Mouse (Mus musculus): Measurements from ENCODE around the gene Dpysl4.

The Dpysl4 gene
- long read RNA-seq, experiment 1, partial matches to known transcripts: 1 of 1 reads
- long read RNA-seq, experiment 1, other reads (novel, unspliced or antisense): 0 of 1 reads
- long read RNA-seq, experiment 2: 0 reads

DNA sequence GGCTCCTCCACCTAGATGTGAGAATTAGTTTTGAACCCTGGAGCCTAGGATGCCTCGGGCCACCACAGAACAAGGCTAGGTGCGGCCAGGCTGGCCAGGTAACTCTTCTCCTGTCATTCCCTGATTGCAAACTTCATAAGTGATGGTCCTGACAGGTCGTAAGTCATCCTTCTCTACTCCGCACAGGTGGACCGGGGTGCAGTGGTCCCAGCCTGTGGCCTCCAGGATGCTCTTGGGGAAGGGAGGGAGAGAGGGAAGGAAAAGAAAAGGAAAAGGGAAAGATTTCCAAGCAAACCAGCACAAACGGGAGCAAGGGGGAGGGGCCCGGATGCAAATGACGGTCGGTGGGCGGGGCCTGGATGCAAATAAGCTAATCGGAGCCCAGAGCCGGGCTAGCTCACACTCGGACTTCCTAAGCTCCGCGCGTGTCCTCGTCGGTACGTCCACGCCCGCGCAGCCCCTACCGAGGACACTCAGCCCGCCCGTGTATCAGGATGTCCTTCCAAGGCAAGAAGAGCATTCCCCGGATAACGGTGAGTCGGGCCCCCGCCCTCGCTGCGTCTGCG is at the start of gene Dpysl4:
Gene Dpysl4 (plus strand): TSS at position 373 of the 566 bp plus-strand sequence.
- intact Hi-C loops (cut with DNase I): no loop called here

DNA sequence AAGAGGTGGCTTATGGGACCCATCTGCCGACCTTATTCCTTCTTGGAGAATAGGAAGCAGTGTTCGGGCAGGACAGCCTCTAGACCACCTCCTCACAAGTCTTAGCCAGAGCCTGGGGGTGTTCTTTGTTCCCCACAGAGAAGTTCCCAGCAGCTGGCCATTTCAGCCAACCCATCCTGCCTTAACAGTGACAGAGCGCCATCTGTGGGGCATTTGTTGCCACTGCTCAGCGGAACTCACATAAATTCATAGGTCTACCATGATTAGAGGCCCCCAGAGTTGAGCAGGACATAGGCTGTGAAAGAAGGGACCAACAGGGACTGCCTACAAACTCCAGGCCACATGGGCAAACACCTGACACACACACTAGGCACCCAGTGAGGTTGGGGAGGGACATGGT is 22.4 kb upstream of the Dpysl4 start:
- intact Hi-C loops (cut with DNase I): no loop called here

DNA sequence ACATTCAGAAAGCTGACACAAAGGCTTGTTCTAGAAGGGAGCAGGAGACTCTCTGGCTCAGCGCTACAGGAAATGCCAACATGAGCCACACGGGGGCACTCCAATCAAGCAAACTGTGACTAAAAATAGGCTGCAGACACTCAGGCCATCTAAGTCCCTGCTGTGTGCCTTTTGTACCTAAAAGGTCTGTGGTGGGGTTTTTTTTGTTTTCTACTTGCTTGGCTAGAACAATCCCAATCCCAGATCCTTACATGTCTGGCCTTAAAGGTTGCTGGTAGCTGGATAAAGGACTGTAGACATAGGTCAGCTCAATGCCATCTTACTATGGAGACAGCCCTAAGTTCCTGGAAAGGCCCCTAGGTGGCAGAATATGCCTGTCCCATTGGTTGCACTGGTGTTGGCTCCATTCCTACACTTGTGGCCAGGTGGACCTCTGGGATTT is 17.6 kb upstream of the Dpysl4 start:
- intact Hi-C loops (cut with DNase I): no loop called here

DNA sequence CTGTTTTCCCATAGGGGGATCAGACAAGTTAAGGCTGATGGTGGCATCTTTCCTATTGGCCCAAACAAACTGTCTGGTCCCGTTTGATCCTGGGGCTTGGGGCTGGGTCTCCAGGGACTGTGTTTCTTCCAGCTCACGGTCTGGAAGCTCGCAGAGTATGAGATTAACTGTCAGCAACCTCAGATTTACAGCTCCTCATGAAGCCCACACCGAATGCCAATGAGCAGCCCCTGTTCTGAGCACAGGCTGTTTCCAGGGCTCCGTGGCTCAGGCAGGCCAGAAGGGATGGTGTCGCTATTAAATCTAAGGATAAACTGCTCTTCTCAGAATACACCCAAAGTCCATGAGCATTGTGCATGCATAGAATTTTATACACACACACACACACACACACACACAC is 11.6 kb upstream of the Dpysl4 start:
- intact Hi-C loops (cut with DNase I): no loop called here

DNA sequence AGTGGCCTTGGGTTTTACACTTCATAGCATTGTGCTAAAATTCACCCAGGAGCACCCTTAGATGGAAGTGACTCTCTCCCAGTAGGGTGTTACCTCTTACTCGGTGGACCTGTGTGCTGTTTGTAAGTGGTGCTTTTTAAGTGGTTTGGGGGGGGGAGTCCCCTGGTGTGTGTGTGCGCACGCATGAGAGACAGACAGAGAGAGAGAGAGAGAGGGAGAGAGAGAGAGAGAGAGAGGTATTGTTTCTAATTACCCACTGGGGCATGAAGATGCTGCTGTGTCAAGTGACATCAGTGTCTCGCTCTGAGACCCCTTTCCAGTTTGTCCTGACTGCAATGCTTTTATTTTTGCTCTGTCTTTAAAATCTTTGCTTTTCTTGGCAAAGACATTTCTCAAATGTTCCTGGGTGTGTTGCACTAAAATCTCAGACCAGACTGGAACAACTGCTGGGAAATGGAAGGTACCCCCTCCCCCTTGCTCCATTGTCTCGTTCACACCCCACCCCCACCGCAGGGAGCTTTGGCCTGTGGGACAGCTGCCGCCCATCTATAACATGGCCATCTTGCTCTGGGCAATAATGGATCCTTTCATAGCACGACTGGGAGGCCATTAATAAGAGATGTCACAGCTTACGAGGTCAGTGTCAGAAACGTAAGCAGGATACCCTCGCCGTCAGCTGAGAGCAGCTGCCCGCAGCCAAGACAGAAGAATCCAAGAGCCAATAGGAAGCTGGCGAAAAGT is 10.6 kb upstream of the Dpysl4 start:
- intact Hi-C loops (cut with DNase I): no loop called here

DNA sequence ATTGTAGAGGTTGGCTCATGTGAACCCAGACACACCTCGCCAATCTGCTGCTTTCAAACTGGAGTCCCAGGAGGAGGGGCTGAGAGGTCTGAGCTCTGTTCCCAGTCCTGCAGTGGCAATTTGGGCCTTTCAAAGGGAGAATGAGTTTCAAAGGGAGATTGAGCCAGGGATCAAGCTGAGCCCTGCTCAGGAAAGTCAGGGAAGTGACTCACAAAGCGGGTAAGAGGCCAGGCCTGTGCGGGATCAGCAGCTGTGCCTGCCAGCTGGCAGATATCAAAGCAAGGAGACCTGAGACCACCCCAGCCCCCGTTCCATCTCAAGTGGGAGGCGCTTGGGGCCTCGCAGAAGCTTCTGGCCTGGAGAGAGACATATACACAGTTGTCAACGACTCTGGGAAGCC is 8.5 kb upstream of the Dpysl4 start:
- intact Hi-C loops (cut with DNase I): no loop called here

DNA sequence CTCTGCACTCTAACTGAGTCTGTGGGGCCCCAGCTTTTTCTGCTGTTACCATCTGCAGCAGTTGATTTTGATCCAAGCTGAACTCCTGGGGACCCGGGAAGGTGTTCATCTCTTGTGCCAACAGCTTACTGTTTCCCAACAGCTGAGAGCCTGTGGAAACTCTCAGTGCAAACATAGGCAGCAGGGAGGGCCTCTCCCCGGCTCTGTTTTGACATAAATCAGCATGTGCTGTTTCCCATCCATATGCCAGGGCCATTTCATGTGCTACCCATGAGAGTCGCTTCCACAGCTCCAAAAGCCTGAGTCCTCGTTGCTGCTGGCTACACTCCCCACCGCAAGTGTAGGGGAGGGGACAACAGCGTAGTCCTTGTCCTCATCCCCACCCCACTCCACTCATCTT is 7.6 kb upstream of the Dpysl4 start:
- intact Hi-C loops (cut with DNase I): no loop called here

DNA sequence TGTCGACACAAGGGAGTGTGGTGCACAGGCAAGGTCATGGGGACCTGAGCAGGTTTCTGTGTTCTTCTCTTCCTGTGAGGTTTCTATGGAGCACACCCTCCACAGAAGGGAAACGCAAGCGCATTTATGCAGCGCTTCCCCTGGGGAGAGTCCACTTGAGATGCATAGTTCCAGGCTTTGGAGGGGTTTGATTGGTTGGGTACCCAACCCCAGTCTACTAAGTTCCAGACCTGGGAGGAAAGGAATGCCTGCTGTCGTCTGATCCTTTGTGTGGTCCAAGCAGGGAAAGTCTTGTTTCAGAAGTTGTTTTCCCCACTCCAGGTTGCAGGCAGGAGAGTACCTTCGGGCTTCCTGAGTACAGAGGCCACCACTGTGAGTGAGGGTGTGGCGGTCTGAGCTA is 6.7 kb upstream of the Dpysl4 start:
- intact Hi-C loops (cut with DNase I): no loop called here

DNA sequence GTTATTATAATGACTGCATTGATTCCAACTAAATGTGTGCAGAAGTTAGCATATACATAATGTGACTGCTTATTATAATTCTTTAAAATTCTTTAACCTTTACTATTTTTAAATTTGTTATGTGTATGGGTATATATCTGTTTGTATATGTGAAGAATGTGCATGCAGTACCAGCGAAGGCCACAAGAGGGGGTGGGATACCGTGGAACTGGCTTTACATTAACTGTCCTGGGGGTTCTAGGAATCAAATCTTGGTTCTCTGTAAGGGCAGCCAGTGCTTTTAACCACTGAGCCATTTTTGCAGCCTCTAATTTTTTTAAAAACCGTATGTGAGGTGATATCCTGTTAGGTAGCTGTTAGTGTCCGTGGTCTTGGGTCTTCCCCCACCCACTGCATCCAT is 5.1 kb upstream of the Dpysl4 start:
- intact Hi-C loops (cut with DNase I): no loop called here

DNA sequence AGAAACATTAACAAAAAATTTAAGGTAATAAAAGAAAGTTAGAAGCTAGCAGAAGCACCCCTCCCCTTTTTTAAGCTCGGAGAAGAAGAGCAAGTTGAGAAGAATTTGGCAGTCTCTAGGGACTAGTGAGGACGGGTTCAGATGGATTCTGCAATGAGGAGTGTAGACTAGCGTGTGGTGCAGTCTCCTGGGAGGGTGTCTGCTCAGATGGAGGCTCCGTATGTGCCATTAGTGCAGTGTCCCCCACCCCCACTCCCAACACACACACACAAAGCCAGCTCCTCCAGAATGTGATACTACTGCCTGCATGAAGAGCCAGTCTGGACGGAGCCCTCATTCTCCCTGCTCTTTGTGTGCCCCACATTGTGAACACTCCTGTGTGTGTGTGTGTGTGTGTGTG is 4.6 kb upstream of the Dpysl4 start:
- intact Hi-C loops (cut with DNase I): no loop called here

DNA sequence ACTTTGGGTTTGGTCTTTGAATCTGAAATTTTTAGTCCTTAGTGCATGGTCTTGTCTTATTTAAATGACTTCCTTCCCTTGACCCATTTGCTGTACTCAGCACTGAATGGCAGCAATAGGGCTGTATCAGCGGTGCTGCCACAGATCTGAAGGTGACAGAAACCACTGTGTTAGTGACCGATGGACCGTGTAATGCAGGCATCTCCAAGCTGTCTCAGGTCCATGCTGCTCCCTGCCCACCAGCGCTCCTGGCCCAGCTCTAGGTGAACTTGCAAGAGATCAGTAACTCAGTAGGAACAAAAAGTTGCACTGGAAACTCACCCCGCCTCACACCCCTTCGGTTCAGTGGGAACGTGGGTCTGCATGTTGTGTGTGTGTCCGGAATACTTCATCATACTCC is 3.5 kb upstream of the Dpysl4 start:
- intact Hi-C loops (cut with DNase I): no loop called here

DNA sequence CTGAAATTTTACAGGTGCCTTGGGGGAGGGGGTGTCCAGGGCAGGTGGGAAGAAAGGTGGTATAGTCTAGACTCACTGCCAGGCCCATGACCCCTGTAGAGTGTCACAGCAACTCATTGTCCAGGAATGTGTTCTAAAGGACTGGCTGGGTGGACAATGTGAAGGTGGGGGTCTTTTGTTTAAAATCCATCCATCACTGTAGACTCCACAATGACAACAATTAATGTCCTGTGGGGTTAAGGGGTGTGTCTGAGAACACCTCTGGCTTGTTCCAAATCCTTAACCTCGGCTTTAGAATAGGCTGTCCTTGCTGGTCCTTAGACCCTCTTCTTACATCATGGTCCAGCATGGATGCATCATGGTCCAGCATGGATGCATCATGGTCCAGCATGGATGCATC is 1.5 kb upstream of the Dpysl4 start:
- intact Hi-C loops (cut with DNase I): no loop called here

DNA sequence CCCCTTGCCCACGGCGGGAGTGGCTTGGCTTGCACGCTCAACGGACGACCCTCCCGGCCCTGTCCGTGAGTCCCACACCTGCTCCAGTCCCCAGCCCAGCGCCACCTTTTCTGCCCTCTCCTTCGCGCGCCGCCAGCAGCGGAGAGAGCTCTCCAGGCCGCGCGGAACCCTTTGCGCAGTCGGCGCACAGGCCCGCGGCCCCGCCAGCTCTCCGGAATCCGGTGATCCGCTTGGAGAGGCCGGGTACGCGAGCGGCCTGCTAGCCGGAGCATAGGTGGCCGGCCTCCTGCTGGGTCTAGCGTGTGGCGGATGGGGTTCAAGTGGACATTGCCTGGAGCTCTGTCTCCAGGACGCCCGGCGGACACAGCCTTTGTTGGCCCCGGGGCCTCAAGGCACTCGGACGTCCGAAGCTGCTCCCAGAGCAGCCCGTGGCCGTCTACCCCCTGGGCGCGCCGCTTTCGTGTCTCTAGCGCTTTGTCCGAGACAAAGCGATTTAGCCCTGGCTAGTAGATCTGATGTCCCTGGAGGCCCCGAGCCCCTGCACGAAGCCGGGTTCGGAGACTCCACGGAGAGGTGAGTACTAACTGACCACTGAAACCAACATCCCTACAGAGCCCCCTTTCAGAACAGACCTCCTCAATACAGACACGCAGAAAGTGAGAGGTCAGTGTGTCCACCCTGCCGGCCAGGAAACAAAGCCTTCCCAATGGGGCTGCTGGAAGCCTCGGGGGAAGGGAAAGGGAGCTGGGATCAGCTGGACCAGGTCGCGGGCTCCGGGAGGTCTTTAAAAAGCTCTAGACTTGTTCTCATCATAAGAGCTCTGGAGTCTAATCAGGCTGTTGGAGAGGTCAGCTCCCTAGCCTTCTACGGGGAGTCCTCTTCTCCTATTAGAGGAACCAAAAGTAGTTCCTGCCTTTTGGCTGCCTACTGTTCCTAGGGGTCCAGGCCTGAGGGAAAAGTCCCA is 676 bp downstream of the Dpysl4 start:
- intact Hi-C loops (cut with DNase I): no loop called here

DNA sequence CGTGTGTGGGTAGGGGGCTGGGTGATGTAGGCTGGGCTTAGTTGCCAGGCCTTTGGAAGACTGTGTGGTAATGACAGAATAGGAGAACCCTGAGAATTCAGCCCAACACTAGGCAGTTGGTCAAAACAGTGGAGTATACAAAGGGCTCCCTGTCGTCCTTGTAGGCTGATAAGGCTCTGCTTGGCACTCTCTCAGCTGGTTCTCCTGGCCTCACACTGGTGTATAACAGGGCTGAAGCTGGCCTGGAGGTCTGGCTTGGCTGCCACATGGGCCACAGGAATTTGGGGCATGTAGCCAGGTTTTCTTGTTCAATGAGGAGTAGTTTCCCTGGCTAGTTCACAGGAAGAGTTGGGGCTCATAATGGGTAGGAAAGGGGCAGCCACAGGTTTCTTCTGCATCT is 2.0 kb downstream of the Dpysl4 start:
- intact Hi-C loops (cut with DNase I): no loop called here

DNA sequence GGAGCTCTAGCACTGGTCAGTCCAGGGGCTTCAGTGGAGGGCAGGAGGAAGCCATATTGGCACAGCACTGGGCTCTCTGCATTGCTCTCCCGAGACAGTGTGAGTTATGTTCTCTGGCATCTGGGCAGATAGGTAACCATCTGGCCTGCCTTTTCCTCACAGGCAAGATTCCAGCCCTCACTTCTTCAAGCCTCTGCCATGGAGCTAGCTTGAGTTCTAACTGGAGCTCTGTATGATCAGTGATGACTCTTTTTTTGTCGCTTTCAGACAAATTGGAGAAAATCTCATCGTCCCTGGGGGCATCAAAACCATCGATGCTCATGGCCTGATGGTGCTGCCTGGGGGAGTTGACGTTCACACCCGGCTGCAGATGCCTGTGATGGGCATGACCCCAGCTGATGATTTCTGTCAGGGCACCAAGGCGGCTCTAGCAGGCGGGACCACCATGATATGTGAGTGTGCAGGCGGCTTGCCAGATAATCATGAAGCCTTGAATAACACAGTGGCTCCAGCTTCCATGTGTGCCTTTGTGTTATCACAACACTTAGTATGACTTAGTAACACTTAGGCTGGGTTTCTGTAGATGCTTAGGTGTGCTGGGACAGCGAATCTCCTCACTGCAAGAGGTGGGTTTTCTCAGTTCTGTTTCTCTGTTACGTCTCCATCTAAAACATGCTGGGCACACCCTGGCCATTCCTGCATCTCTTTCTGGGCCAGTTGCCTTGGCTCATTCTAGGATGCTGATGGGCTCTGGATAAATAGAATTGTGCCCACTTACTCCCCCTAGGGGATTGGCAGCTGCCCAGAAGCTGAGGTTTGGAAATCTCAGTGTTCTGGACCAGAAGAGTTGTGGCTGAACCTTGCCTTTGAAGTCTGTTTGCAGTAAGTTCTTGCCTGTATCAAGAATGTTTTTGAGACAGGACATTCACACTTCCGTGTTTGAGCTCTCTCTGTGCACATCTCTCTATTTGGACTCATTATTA is 4.4 kb downstream of the Dpysl4 start:
- intact Hi-C loops (cut with DNase I): no loop called here

DNA sequence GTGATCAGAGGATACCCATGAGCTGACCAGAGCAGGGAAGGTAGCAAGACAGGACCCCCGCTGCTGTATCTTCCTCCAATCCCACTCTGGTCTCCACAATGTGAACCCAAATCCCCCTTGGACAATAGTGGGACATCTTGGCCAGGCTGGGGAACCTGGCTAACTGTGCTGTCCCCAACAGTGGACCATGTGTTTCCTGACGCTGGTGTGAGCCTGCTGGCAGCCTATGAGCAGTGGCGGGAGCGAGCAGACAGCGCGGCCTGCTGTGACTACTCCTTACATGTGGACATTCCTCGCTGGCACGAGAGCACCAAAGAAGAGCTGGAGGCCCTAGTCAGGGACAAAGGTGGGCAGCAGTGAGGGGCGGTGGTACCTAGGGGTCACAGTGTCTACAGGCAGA is 5.9 kb downstream of the Dpysl4 start:
- intact Hi-C loops (cut with DNase I): no loop called here

DNA sequence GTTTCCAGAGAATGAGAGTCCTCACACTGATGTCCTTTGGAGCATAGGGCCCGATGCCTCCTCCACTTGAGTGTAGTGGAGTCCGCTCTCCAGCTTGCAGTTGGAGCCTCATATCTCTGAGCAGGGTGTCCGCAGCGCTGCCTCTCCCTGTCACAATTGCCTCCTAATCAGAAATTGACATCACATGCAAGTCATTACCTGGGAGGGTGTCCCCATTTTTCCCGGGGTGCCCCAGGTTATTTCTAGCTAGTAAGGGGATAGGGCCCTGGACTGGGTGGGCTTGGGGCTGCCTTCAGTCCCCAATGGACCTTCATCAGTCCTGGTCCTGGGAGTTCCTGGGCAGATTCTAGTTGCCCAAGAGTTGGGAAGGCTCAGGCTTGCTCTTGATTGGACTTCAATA is 6.9 kb downstream of the Dpysl4 start:
- intact Hi-C loops (cut with DNase I): no loop called here

DNA sequence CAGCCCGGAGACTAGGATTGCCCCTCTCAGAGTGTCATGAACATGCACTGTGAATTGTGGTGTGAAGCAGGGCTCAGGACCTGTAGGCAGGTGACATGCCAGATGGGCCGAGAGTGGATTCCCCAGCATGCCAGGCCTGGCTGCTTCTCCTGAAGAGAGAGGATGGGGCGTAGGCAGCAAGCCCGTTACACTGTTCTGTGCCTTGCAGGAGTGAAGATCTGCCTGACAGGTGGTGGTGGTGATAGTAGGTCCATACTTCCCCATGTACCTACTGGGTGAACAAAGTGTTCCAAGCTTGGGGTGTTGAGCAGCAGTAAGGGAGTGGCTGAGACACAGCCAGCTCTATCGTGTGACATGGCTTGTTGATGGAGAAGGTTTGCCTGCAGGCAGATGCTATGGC is 7.3 kb downstream of the Dpysl4 start:
- intact Hi-C loops (cut with DNase I): no loop called here

DNA sequence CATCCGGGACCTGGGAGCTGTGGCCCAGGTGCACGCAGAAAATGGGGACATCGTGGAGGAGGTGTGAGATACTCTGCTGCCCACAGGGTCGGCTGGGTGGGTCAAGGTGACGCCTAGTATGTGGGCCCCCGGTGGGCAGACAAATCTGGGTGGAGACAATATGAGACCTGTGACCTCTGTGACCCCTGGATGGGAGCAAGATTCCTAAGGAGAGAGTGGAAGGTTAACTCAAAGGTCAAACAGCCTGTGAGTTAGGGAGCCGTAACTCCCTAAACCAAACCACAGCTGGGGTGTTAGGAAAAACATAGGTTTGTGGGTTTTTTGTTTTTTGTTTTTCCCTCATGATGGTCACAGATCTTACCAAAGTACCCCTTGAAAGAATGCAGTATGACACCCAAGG is 8.0 kb downstream of the Dpysl4 start:
- intact Hi-C loops (cut with DNase I): no loop called here

DNA sequence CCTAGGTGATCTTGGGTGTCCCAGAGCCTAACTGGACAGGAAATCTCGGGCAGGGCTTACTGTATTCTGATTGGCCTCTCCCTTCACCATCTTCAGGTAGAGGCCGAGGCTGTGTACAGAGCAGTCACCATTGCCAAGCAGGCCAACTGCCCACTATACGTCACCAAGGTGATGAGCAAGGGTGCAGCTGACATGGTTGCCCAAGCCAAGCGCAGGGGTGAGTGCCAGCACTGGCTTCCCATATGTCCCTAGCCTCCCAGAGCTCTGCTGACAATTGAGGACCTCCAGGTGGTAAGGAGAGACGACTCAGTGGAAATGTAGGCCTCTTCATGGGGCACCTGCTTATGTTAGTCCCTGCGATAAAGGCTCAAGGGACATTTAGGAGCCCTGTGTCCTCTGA is 9.0 kb downstream of the Dpysl4 start:
- intact Hi-C loops (cut with DNase I): no loop called here

DNA sequence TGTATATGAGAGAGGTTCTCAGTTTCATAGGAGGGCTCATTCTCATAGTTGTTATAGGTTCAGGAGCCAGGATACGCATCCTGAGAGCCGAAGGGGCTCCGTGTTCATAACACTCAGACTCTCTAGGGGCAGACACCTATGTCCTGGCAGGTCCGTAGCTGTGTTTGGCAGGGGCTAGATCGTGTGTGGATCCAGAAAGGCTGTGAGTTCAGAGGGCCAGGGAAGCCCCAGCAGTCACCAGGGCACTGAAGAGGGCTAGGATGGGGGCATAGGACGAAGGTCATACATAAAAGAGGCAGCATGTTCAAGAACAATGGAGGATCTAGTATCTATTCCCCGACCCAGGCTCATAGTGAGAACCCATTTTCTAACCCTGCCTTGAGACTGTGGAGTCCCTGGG is 9.5 kb downstream of the Dpysl4 start:
- intact Hi-C loops (cut with DNase I): no loop called here

Measured in adrenal gland (tissue).